Mouse (Mus musculus): Measurements from ENCODE around the gene Pigu. TPM values are rescaled to one million over a fixed set of nuclear protein-coding genes. Genes with fewer than 3 reads are reported as not detected.

The Pigu gene
- polyA plus RNA-seq, 1 experiment from 2014 or later, result 60.2 TPM

DNA sequence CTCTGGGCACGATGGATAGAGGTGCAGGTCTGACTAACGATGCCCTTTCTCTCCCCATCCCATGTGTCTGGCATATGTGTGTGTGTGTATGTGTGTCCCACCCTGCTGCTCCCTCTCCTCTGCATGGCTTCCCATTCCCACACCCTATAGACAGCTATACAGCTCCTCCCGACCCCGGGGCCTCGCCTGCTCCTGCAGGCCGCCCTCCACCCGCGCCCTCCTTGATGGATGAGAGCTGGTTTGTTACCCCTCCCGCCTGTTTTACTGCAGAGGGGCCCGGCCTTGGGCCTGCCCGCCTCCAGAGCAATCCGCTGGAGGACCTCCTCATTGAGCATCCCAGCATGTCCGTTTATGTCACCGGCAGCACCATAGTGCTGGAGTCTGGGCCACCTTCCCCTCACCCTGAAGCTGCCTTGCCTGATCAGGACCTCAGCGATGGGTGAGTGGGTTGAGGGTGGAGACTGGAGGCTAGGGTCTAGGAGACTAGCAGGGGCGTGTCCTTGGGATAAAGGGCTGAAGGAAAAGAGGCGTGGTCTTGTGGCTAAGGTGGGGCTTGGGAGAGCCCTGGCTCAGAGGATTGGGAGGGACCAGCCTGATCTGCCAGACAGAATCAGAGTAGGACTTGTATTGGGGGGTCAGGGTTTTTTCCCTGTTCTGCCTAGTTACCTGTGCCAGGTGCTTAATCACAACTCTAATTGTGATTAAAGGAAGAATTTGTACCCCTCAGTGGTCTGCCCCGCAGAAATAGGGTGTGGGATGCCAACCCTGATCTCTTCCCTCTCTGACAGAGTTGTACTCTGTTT, 28.7 kb upstream of the Pigu start:
- Histone ChIP-seq H3K4me1 (ENCODE audit: control insufficient read depth, insufficient read depth, low read length) (peaks cover 21% of the 10 kb centered on the region), H3K9ac (ENCODE audit: low read depth, low read length) (no peak overlapping the region), H3K4me3 (ENCODE audit: low read depth, low read length) (no peak overlapping the region), H3K4me2 (no peak overlapping the region), H3K27me3 (ENCODE audit: control insufficient read depth, insufficient read depth, low read length) (no peaks in the 10 kb centered on the region), H3K9me3 (replicated peaks; ENCODE audit: control insufficient read depth, low read length) (no peaks in the 10 kb centered on the region), H3K36me3 (ENCODE audit: control insufficient read depth, insufficient read depth, low read length) (peaks cover 28% of the 10 kb centered on the region), H3K27ac (ENCODE audit: low read depth, low read length) (no peak overlapping the region)
- no peak for ATAC-seq (replicated peaks; ENCODE audit: insufficient number of reproducible peaks, low FRiP score, low TSS enrichment)
- WGBS (ENCODE audit: insufficient replicate concordance), result 61% methylated on average over 18 of the region's 18 CpGs

GRCm38 (mm10) chr2:155385090-155385489, 27.9 kb upstream of the Pigu start:
- Histone ChIP-seq H3K27ac (ENCODE audit: low read depth, low read length) (no peak overlapping the region), H3K36me3 (ENCODE audit: control insufficient read depth, insufficient read depth, low read length) (peaks cover 28% of the 10 kb centered on the region), H3K9ac (ENCODE audit: low read depth, low read length) (no peak overlapping the region), H3K4me3 (ENCODE audit: low read depth, low read length) (no peak overlapping the region), H3K4me2 (no peak overlapping the region), H3K9me3 (replicated peaks; ENCODE audit: control insufficient read depth, low read length) (no peaks in the 10 kb centered on the region), H3K4me1 (ENCODE audit: control insufficient read depth, insufficient read depth, low read length) (peaks cover 21% of the 10 kb centered on the region), H3K27me3 (ENCODE audit: control insufficient read depth, insufficient read depth, low read length) (peaks cover 5% of the 10 kb centered on the region; the same call in 1 of the 2 replicates)
- ATAC-seq (replicated peaks; ENCODE audit: insufficient number of reproducible peaks, low FRiP score, low TSS enrichment), result no peak
- WGBS (ENCODE audit: insufficient replicate concordance), result 33% methylated on average over 7 of the region's 7 CpGs

DNA sequence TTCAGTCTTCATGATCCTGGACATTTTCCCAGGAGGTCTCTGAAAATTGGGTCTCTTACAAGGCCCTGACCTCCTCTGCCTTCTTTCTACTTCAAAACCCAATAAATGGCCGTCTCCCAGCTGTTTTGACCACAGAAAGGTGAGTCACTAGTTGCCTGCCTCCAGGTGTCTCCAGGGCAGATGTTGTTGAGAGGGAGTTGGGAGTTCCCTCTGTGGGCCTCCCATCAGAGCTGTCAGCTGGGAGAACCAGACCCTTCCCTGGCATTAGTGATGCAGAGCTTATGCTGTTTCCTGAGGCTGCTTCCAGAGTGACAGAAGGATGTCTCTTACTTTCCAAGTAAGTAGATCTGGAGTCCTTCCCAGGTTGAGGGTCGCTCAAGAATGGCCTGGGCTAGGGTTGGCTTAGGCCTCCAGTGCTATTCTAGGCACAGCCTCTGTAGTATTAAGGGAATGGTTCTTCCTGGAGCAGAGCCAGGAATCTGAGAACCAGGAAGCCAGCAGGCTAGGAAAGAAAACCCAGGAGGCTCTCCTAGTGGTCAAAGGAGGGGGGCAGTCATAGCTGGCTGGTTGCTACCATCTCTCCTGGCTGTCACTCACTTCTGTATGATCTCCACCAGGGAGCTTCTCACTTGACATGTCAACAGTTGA, 25.7 kb upstream of the Pigu start:
- H3K27ac ChIP-seq (ENCODE audit: low read depth, low read length), result peak overlapping the region; percentile 98
- ATAC-seq (replicated peaks; ENCODE audit: insufficient number of reproducible peaks, low FRiP score, low TSS enrichment), result no peak
- H3K9ac ChIP-seq (ENCODE audit: low read depth, low read length), result peak overlapping the region; percentile 97

GRCm38 (mm10) chr2:155382332-155382700, 25.1 kb upstream of the Pigu start:
- Histone ChIP-seq H3K9me3 (replicated peaks; ENCODE audit: control insufficient read depth, low read length) (no peaks in the 10 kb centered on the region), H3K27ac (ENCODE audit: low read depth, low read length) (peak overlapping the region; percentile 98), H3K4me1 (ENCODE audit: control insufficient read depth, insufficient read depth, low read length) (peaks cover 21% of the 10 kb centered on the region), H3K4me2 (peak overlapping the region; percentile 63), H3K9ac (ENCODE audit: low read depth, low read length) (peak overlapping the region; percentile 97), H3K36me3 (ENCODE audit: control insufficient read depth, insufficient read depth, low read length) (peaks cover 16% of the 10 kb centered on the region), H3K4me3 (ENCODE audit: low read depth, low read length) (peak overlapping the region; percentile 87), H3K27me3 (ENCODE audit: control insufficient read depth, insufficient read depth, low read length) (peaks cover 11% of the 10 kb centered on the region; the same call in 1 of the 2 replicates)
- ATAC-seq (replicated peaks; ENCODE audit: insufficient number of reproducible peaks, low FRiP score, low TSS enrichment), result peak; percentile 14; the same call in 1 of the 2 replicates
- WGBS (ENCODE audit: insufficient replicate concordance), result 24% methylated on average over 6 of the region's 6 CpGs

More for the DNA sequence above, 25.7 kb upstream of the Pigu start:
- Histone ChIP-seq H3K9me3 (replicated peaks; ENCODE audit: control insufficient read depth, low read length) (no peaks in the 10 kb centered on the region), H3K4me2 (peak overlapping the region; percentile 63), H3K36me3 (ENCODE audit: control insufficient read depth, insufficient read depth, low read length) (peaks cover 17% of the 10 kb centered on the region), H3K4me1 (ENCODE audit: control insufficient read depth, insufficient read depth, low read length) (peaks cover 21% of the 10 kb centered on the region), H3K4me3 (ENCODE audit: low read depth, low read length) (peak overlapping the region; percentile 87), H3K27me3 (ENCODE audit: control insufficient read depth, insufficient read depth, low read length) (peaks cover 11% of the 10 kb centered on the region; the same call in 1 of the 2 replicates)
- 48% methylated on average over 2 of the region's 2 CpGs for WGBS (ENCODE audit: insufficient replicate concordance)

DNA sequence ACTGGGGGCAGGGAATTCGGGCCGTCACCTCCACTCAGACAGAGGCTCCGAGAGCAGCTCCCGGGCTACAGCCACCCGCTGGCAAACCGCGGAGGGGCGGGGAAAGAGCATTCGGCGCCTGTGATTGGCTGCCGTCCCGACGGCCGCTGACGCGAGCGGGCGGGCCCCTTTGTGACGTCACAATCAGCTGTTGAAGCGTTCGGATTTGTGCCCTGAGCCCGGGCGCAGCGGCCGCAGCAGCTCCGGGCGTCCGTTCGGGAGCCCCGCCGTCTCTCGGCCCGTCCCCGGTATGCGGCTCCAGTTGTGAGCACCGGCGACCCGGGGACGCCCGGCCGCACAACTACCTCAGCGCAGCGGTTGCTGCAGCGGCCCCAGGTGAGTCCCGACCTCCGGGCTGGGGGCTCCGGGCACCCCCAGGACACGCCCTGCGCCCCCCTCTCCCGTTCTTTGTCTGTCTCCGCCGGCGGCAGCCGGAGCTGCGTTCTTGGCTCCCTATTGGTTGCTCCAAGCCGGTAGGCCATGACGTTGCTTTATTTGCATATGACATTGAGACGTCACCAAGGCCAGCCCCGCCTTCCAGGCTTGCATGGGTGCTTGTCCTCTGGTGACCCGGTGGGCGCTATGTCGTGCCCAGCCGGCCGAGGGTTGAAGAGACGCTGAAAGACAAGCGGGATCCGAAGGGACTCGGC, 24.6 kb upstream of the Pigu start:
- Histone ChIP-seq H3K4me1 (ENCODE audit: control insufficient read depth, insufficient read depth, low read length) (peaks cover 21% of the 10 kb centered on the region), H3K27ac (ENCODE audit: low read depth, low read length) (peak overlapping the region; percentile 98), H3K9me3 (replicated peaks; ENCODE audit: control insufficient read depth, low read length) (no peaks in the 10 kb centered on the region), H3K27me3 (ENCODE audit: control insufficient read depth, insufficient read depth, low read length) (peaks cover 11% of the 10 kb centered on the region; the same call in 1 of the 2 replicates), H3K4me2 (peak overlapping the region; percentile 63), H3K9ac (ENCODE audit: low read depth, low read length) (peak overlapping the region; percentile 97), H3K36me3 (ENCODE audit: control insufficient read depth, insufficient read depth, low read length) (peaks cover 14% of the 10 kb centered on the region), H3K4me3 (ENCODE audit: low read depth, low read length) (peak overlapping the region; percentile 87)
- peak; percentile 89 for ATAC-seq (replicated peaks; ENCODE audit: insufficient number of reproducible peaks, low FRiP score, low TSS enrichment)
- under 1% methylated on average over 65 of the region's 68 CpGs for WGBS (ENCODE audit: insufficient replicate concordance)

- peak overlapping the region; percentile 97 for H3K9ac ChIP-seq (ENCODE audit: low read depth, low read length)
- peaks cover 11% of the 10 kb centered on the region; the same call in 1 of the 2 replicates for H3K27me3 ChIP-seq (ENCODE audit: control insufficient read depth, insufficient read depth, low read length)
- ATAC-seq (replicated peaks; ENCODE audit: insufficient number of reproducible peaks, low FRiP score, low TSS enrichment), result no peak
- peak overlapping the region; percentile 87 for H3K4me3 ChIP-seq (ENCODE audit: low read depth, low read length)
- H3K9me3 ChIP-seq (replicated peaks; ENCODE audit: control insufficient read depth, low read length), result no peaks in the 10 kb centered on the region
- peaks cover 7% of the 10 kb centered on the region for H3K36me3 ChIP-seq (ENCODE audit: control insufficient read depth, insufficient read depth, low read length)
- H3K27ac ChIP-seq (ENCODE audit: low read depth, low read length), result peak overlapping the region; percentile 98; the same call in 1 of the 2 replicates
- H3K4me1 ChIP-seq (ENCODE audit: control insufficient read depth, insufficient read depth, low read length), result peaks cover 16% of the 10 kb centered on the region
- 4% methylated on average over 11 of the region's 11 CpGs for WGBS (ENCODE audit: insufficient replicate concordance)
- peak overlapping the region; percentile 63 for H3K4me2 ChIP-seq
Measured at GRCm38 (mm10) chr2:155381060-155381437, 23.8 kb upstream of the Pigu start.

- peaks cover 16% of the 10 kb centered on the region for H3K4me1 ChIP-seq (ENCODE audit: control insufficient read depth, insufficient read depth, low read length)
Measured at GRCm38 (mm10) chr2:155380261-155381059, 23.2 kb upstream of the Pigu start, which contains the start of gene Trp53inp2. Trp53inp2 (plus strand) TSS chr2:155381059.

More at GRCm38 (mm10) chr2:155380261-155381059, 23.2 kb upstream of the Pigu start, which contains the start of gene Trp53inp2:
- Histone ChIP-seq H3K9ac (ENCODE audit: low read depth, low read length) (peak within 1 kb of the TSS; percentile 97), H3K36me3 (ENCODE audit: control insufficient read depth, insufficient read depth, low read length) (peaks cover 1% of the 10 kb centered on the region; the same call in 1 of the 2 replicates), H3K9me3 (replicated peaks; ENCODE audit: control insufficient read depth, low read length) (no peaks in the 10 kb centered on the region), H3K27ac (ENCODE audit: low read depth, low read length) (peak within 1 kb of the TSS; percentile 98), H3K27me3 (ENCODE audit: control insufficient read depth, insufficient read depth, low read length) (peaks cover 11% of the 10 kb centered on the region; the same call in 1 of the 2 replicates), H3K4me2 (peak within 1 kb of the TSS; percentile 63), H3K4me3 (ENCODE audit: low read depth, low read length) (peak within 1 kb of the TSS; percentile 87)
- no peak for ATAC-seq (replicated peaks; ENCODE audit: insufficient number of reproducible peaks, low FRiP score, low TSS enrichment)
- 52% methylated on average over 8 of the region's 8 CpGs for WGBS (ENCODE audit: insufficient replicate concordance)

Data from heart, embryonic 11.5 days (tissue).